Mouse (Mus musculus) G1E (cell line): Measurements from ENCODE around the gene Mbtd1. TPM values are rescaled to one million over a fixed set of nuclear protein-coding genes. Genes with fewer than 3 reads are reported as not detected.

ENCODE experiments used
- ATAC-seq: 2 replicates; pipeline ENCODE4 v1.8.0; 2016; ENCODE audit warnings: mild to moderate bottlenecking; ENCODE audit not compliant: insufficient number of reproducible peaks, poor library complexity, low FRiP score, severe bottlenecking; ENCODE audit errors: extremely low read depth
- DNase-seq: peaks from one replicate; pipeline ENCODE4 v3.0.0; 2012; ENCODE audit warnings: low spot score
- H3K27me3 ChIP-seq: 2 replicates; pipeline ENCODE4 v1.6.1; 2012; ENCODE audit warnings: mild to moderate bottlenecking, low read length, inconsistent platforms; ENCODE audit not compliant: insufficient read depth
- H3K36me3 ChIP-seq: replicated peaks from 2 replicates; pipeline ENCODE3; 2012; ENCODE audit warnings: mild to moderate bottlenecking, inconsistent platforms
- H3K4me1 ChIP-seq: 2 replicates; pipeline ENCODE4 v1.6.1; 2012; ENCODE audit warnings: low read depth, low read length, inconsistent platforms, mixed read lengths; ENCODE audit not compliant: insufficient read depth
- H3K4me3 ChIP-seq: 2 replicates; pipeline ENCODE4 v1.5.1; 2012; ENCODE audit warnings: low read depth, mild to moderate bottlenecking, inconsistent platforms, low read length, moderate library complexity, mixed read lengths
- H3K9me3 ChIP-seq: replicated peaks from 2 replicates; pipeline ENCODE4 v1.6.1; 2012; ENCODE audit warnings: inconsistent platforms
- CTCF ChIP-seq: IDR thresholded peaks from 2 replicates; pipeline ENCODE4 v1.5.1; 2012; ENCODE audit warnings: low read depth, low read length, inconsistent platforms, mixed read lengths
- GATA1 ChIP-seq: IDR thresholded peaks from 2 replicates; pipeline ENCODE4 v1.6.1; 2012; ENCODE audit warnings: borderline replicate concordance, low read length, inconsistent platforms, mixed read lengths
- GATA2 ChIP-seq: IDR thresholded peaks from 2 replicates; pipeline ENCODE4 v1.6.1; 2012; ENCODE audit warnings: low read depth, low read length, inconsistent platforms, borderline replicate concordance
- POLR2AphosphoS5 ChIP-seq: IDR thresholded peaks from 2 replicates; pipeline ENCODE4 v1.6.1; 2012; ENCODE audit warnings: low read depth, low read length, inconsistent platforms; ENCODE audit not compliant: insufficient replicate concordance
- TAL1 ChIP-seq: conservative IDR thresholded peaks from 2 replicates; pipeline ENCODE4 v1.6.1; 2012; ENCODE audit warnings: low read depth, low read length, inconsistent platforms, mixed read lengths
- polyA plus RNA-seq: library from polyadenylated mRNA; stranded (reverse); fragments of >175 nt; gene quantifications from 2 replicates; pipeline ENCODE4 v1.2.3, GENCODE M21; 2012
- total RNA-seq, 2 experiments: library from RNA; stranded (forward) in 1 of 2; stranded (reverse) in 1 of 2; fragments of 200-1000 nt in 1 of 2; fragments of >200 nt in 1 of 2; fragmentation: Nextera tagmentation in 1 of 2; gene quantifications; 2 replicates each; pipeline ENCODE4 v1.2.3; 2014 to 2017

Gene Mbtd1
- total and polyA plus RNA-seq, 3 experiments, result 29.3 to 105 (median 39.4) TPM

DNA sequence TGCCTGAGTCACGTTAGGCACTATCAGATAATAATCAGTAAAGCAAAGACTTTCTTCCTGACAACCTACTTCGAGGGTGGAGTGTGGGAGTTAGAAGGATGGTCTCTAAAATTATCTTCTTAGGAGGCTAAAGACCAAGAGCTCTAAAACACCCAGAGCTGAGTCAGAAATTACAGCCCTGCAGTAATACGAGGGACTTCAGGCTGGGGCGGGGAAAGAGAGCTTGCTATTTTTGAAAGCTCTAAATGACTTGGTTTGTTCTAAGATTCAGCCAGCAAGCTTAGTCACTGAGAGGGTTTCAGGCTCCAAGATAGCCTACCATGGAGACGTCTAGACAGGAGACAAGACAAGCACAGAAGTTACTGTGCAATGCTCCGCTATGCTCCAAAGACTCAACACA is 79.7 kb downstream of the Mbtd1 start:
- H3K27me3 ChIP-seq, result no peaks in the 10 kb centered on the region
- ATAC-seq (no peak), DNase-seq (no peak)
- peaks cover 34% of the 10 kb centered on the region for H3K4me1 ChIP-seq
- H3K4me3 ChIP-seq, result peak overlapping the region; percentile 52; the same call in 1 of the 2 replicates
- peaks cover 57% of the 10 kb centered on the region for H3K36me3 ChIP-seq
- no peaks in the 10 kb centered on the region for H3K9me3 ChIP-seq
- TF ChIP-seq CTCF (no peak), GATA1 (no peak), POLR2AphosphoS5 (no peak), TAL1 (no peak), GATA2 (no peak)

DNA sequence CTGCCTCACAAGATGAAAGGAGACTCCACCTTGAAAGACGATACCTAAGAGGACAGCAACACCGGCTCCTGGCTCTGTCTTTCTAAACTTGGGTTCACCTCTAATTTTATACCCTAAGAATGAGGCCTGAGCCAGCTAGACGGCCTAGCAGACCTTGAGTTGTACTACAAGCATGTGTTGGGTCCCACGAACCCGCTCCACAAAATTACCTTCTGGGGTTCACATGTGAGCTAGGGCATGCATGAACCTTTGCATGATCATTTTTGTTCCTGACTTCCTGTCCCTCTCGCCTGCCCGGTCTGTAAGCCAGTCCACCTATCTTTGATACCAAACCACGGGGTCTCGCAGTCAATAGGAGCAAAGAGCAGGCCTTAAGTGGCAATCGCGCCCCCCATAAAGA is 81.7 kb downstream of the Mbtd1 start:
- H3K4me1 ChIP-seq, result peaks cover 32% of the 10 kb centered on the region
- peaks cover 38% of the 10 kb centered on the region for H3K36me3 ChIP-seq
- TF ChIP-seq GATA2, result no peak
- no peak for TF ChIP-seq CTCF
- DNase-seq (peak; percentile 24), ATAC-seq (no peak)
- no peaks in the 10 kb centered on the region for H3K9me3 ChIP-seq
- H3K27me3 ChIP-seq, result no peaks in the 10 kb centered on the region
- H3K4me3 ChIP-seq, result peak overlapping the region; percentile 100

DNA sequence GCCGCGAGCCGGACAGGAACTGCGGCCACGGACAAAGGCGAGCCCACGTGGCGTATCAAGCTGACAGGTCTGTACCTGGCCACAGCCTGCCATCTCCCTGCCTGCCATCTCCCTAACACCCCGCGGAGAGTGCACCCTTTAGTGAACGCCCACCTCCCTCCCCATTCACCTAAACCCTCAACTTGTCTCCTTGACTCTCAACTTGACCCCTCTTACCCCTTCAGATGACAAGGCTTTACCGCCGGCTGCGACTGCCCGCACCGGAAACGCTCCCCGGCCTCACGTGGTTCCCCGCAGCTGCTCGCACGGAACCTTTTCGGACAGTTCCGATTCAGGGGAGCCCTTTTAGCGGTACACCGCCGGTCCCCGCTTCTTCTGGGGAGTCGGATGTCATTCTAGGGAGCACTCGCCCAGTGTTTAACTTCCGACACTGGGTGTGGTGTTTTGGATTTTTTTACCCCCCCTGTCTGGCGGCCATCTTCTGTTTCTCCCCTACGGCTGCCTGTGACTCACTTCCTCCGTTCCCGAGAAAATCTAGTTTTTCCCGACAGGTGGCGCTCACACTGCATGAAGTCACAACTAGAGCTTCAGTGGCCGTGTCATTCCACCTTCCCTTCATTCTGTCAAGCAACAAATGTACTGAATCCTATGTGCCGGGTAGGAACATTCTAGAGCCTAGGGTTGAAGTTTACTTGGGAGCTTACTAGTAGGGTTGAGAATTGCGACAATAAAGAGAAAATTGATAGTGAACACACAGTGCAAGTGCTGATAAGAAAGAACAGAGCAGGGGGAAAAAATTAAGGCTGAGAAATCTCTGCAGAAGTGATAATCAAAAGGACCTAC is 82.6 kb downstream of the Mbtd1 start, which contains the start of the genes Gm20390 and Nme1:
Gene Gm20390 (minus strand): TSS at position 289 of the 843 bp plus-strand sequence.
Gene Nme1 (minus strand): TSS at position 517 of the 843 bp plus-strand sequence.
- Histone ChIP-seq H3K27me3 (no peaks in the 10 kb centered on the region), H3K9me3 (no peaks in the 10 kb centered on the region), H3K4me3 (peak within 1 kb of the TSS; percentile 100), H3K36me3 (peaks cover 30% of the 10 kb centered on the region), H3K4me1 (peaks cover 32% of the 10 kb centered on the region)
- TF ChIP-seq TAL1, result no peak
- peak; percentile 31; the same call in 1 of the 2 replicates for TF ChIP-seq CTCF
- DNase-seq (peak; percentile 65), ATAC-seq (peak; percentile 92)

DNA sequence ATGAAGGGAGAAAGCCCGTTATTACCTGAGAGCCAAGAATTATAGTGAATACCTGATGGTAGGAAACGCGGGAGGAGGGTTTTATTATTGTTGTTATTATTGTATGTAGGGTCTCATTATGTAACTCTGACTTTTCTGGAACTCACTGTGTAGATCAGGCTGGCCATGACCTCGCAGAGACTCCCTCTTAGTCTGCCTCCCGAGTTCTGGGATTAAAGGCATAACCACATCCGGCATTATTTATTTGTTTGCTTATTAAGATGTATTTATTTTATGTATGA is 83.1 kb downstream of the Mbtd1 start:
- peaks cover 24% of the 10 kb centered on the region for H3K36me3 ChIP-seq
- no peaks in the 10 kb centered on the region for H3K27me3 ChIP-seq
- no peak for DNase-seq
- TF ChIP-seq GATA2, result no peak
- TF ChIP-seq CTCF, result no peak
- no peak for TF ChIP-seq POLR2AphosphoS5
- no peak for TF ChIP-seq GATA1
- no peak for TF ChIP-seq TAL1
- no peaks in the 10 kb centered on the region for H3K9me3 ChIP-seq
- peaks cover 28% of the 10 kb centered on the region for H3K4me1 ChIP-seq
- ATAC-seq, result no peak
- H3K4me3 ChIP-seq, result peak overlapping the region; percentile 100; the same call in 1 of the 2 replicates

DNA sequence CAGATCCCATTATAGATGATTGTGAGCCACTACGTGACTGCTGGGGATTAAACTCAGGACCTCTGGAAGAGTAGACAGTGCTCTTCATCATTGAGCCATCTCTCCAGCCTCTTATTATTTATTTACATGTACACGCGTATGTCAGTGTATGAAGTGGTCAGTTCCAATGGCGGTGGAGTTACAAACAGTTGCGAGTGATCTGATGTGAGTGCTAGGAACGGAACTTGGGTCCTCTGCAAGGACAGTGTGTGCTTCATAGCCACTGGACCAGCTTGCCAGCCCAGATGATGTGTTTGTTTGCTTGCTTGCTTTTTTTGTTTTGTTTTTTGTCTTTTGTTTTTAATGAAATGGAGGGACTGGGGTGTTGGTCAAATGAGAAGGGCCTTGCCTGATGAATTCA is 83.5 kb downstream of the Mbtd1 start:
- no peak for DNase-seq
- Histone ChIP-seq H3K27me3 (no peaks in the 10 kb centered on the region), H3K9me3 (no peaks in the 10 kb centered on the region), H3K4me1 (peaks cover 25% of the 10 kb centered on the region), H3K36me3 (peaks cover 20% of the 10 kb centered on the region), H3K4me3 (no peak overlapping the region)
- ATAC-seq, result no peak
- TF ChIP-seq TAL1 (no peak), POLR2AphosphoS5 (no peak), GATA1 (no peak), CTCF (no peak), GATA2 (no peak)

DNA sequence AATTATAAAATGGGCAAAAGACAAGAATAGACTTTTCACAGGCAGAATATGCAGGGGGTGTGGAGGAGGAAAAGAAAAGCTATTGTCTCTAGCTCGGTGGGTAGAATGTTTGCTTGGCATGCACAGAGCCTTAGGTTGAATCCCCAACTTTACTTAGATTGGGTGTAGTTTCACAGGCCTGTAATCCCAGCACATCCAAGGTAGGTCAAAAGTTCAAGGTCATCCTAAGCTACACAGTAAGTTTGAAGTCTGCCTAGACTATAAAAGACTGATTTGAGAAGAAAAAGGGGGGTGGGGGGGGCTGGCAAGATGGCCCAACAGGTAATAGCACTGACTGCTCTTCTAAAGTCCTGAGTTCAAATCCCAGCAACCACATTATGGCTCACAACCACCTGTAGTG is 84.1 kb downstream of the Mbtd1 start:
- TF ChIP-seq GATA1 (no peak), POLR2AphosphoS5 (no peak), GATA2 (no peak), TAL1 (no peak), CTCF (no peak)
- Histone ChIP-seq H3K27me3 (no peaks in the 10 kb centered on the region), H3K9me3 (no peaks in the 10 kb centered on the region), H3K4me1 (peaks cover 25% of the 10 kb centered on the region), H3K4me3 (no peak overlapping the region), H3K36me3 (peaks cover 14% of the 10 kb centered on the region)
- ATAC-seq (no peak), DNase-seq (no peak)
